Mouse (Mus musculus): ENCODE measurements around the gene Pla2g2d.
"Not testable (repeated sequence)": the region's sequence is repeated elsewhere in the genome, so short reads cannot be mapped to it uniquely, and the experiment has no call there.

Gene Pla2g2d

GRCm38 (mm10) chr4:138780300-138780699 lies 4.8 kb downstream of the Pla2g2d start:
- DNase-seq (ENCODE audit: low read depth in 1 of 2, low spot score in 2 of 2), result no peak

DNA sequence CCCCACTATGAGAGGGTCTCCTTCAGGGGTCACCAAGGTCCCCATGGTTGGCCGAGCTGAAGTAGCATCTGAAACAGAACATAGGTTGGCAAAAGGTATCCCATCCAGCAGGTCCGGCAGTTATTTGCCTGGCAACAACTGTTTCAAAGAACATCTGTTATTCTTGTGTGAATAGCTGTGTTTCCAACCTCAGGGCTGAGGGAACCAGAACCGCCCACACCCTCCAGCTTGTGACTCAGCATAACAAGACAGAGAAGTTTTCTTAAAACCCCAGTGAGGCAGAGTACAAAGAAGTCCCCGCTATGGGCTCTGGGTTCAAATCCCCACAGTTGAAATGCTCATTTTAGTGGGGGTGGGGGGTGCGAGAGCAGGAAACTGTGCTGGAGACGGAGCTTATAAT lies 6.6 kb downstream of the Pla2g2d start:
- DNase-seq (ENCODE audit: low read depth in 1 of 2, low spot score in 2 of 2), result no peak

DNA sequence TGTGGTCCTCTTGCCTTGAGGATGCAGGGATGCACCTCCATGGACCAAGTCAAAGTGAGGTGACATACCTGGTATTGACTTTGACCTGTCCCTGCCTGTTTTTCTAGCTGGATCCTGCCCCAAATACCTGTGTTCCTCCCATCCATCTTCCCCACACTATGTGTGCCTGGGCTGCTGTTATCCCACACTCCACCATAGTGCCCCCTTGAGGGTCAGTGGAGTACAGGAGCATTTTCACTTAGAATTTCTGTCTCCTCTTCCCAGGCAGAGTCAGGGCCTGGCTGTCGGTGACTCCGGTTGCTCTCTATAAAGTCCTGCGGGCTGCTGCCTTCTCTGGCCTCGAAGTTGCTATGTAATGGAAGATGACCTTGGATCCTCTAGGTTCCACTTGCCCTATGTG lies 10.2 kb downstream of the Pla2g2d start:
- no peak for DNase-seq (ENCODE audit: low read depth in 1 of 2, low spot score in 2 of 2)

DNA sequence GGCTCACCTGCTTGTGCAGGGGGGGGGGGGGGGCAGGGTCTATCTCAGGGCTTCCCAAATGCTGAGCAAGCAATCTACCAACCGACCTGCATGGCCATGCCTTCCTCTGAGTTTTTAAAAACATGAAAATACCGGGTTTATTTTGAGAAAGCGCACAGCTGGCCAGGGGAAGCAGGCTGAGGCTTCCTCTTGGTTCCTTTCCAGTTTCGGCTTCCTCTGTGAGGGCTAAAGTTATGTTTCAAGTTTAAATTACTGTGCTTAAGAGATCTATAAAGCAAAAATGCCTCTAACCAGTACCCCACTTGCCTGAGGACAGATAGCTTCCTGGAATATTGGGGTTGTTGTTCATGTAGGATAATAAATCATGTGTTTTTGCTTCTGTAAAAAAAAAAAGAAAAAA lies 10.6 kb downstream of the Pla2g2d start:
- DNase-seq (ENCODE audit: low read depth in 1 of 2, low spot score in 2 of 2), result no peak

DNA sequence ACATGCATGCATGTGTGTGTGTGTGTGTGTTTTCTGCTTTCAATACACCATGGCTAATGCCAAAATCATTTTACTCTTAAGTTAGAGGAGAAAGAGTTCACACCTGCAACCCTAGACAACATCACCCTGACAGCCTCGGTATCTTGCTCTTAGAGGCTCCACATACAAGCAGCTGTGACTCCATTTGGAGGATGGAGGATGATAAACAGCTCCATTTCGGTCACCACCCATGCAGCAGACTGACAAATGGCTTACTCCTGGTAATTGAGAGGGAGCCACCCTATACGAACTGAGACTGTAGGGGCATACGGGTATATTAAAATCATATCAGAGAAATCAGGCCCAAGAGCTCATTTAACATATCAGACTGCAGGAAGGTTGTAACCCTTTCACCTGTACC lies 12.8 kb downstream of the Pla2g2d start:
- DNase-seq (ENCODE audit: low read depth in 1 of 2, low spot score in 2 of 2), result no peak

DNA sequence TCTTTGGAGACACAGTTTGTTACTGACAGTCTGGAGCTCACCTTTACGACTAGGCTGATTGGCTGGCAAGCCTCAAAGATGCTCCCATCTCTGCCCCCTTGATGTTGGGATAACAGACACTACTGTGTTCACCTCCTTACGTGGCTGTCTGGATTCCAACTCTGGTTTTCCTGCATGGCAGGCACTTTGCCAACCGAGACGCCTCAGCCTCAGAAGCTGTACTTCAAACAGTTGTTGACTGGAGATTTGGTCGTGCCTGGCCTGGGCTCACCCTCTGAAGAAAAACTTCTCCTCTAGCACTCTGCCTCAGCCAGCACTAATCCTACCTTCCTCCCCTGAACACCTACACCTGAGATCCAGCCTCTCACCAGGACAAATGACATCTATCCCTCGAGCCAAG lies 15.9 kb downstream of the Pla2g2d start:
- DNase-seq (ENCODE audit: low read depth in 1 of 2, low spot score in 2 of 2), result no peak

DNA sequence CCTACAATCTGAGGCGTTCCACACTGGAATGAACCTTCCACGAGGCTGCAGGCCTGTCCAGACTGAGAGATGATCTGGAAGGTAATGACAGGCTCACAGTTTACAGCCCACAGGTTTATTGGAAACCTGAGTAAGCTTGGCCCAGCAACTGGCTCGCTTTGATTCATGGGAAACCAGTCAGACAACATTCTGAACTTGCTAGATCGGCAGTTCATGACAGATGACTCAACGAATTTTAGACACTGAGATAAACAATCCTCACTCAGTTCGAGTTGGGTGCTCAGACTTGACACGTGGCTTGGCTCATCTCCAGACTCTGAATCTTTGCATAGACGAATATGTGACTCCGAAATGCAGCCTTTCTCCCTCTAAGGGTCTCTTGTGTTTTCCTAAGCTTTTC lies 17.1 kb downstream of the Pla2g2d start:
- no peak for DNase-seq (ENCODE audit: low read depth in 1 of 2, low spot score in 2 of 2)

- no peak for DNase-seq (ENCODE audit: low read depth in 1 of 2, low spot score in 2 of 2)
Observed at GRCm38 (mm10) chr4:138793276-138793675, 17.7 kb downstream of the Pla2g2d start.

DNA sequence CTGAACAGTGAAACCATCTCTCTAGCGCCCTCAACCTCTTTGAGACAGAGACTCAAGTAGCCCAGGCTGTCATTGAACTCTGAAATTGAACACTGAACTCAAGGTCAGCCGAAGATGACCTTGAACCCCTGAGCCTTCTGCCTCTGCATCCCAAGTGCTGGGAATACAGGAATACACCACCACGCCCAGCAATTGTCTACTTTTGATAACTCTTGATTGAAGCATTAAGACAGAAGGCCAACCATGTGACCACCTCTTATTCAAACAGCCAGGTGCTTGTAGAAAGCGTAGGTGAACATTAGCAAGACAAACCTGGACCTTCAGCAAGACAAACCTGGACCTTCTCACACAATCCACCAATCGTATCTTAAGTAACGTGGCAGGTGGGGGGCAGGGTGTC lies 18.8 kb downstream of the Pla2g2d start:
- no peak for DNase-seq (ENCODE audit: low read depth in 1 of 2, low spot score in 2 of 2)

DNA sequence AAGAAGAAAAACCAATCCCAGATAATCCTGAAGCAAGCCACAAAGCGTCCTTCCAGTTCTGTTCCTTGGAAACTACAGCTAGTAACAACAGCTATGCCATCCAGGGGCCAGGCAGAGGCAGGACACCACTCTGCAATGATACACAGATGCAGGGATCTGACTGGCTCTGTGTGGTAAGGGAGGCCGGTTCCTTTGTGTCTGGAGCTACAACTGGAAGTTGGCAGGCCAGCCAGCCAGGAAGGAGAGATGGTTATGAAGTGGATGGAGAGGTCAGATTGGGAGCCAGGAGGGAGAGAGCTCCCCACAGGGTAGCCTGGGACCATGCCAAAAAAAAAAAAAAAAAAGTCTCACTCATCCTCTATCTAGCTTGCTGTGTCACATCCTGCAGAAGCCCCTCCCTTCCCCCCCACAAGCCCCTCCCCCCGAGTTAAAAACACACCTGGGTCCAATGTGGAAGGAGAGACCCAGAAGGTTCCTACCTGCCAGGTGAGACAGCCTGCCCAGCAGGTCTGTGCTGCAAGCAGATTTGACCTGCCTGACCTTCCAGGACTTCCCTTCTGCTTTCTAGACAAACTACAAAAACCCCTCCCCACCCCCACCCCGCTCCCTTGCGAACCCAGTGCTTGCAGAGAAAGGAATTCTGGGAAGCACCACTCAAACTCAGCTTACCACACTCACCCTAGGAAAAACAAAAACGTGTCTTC lies 21.1 kb downstream of the Pla2g2d start:
- no peak for DNase-seq (ENCODE audit: low read depth in 1 of 2, low spot score in 2 of 2)

DNA sequence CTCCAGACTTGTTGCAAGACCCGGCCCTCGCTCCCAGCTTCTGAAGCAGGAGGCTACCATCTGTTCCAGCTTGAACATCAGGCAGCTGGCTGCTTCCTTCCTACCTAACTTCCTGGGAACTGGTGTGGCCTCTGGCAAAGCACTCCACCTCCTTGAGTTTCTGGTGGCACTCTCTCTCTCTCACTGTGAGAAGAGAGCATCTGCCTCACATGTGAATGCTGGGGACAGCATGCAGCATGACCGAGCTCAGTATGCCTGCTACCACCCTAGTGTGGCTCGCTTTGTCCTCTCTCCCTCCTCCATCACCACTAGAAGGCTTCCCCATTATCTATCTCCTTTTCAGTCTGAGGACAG lies 21.7 kb downstream of the Pla2g2d start:
- no peak for DNase-seq (ENCODE audit: low read depth in 1 of 2, low spot score in 2 of 2)

- no peak for DNase-seq (ENCODE audit: low read depth in 1 of 2, low spot score in 2 of 2)
Observed at GRCm38 (mm10) chr4:138800134-138800744, 24.7 kb downstream of the Pla2g2d start.

DNA sequence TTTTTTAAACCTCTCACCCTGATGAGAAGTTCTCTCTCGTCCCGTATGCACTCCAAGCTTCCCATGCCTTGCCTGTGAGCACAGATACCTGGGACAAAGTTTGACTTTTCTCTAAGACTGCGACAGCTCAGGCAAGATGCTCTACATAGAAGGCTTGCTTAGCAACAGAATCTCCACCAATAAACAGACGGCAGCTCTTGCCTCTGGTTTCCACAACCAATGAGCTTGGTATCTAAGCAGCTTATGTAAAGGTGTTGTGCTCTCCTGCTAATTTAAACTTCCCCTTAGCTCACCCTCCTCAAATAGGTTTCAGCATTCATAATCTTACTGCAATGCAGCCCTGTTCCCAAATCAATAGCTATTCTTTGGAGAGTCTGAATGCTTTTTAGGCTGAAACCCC lies 26.1 kb downstream of the Pla2g2d start:
- DNase-seq (ENCODE audit: low read depth in 1 of 2, low spot score in 2 of 2), result no peak

DNA sequence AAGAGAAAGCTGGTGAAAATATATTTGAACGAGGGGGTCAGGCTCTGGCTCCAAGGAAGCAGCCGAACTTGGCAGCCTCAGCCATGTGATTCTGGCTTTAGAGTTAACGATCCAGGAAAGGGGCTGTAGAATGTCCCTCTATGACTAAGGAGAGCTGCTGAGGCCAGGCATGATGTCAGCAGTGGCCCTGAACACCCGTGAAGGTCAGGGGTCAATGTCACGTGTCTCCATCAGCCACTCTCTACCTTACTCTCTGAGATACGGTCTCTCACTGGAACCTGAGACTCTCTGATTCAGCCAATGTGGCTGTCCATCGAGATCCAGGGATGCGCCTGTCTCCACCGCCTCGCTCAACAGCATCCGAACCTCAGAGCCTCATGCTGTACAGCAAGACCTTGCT lies 27.4 kb downstream of the Pla2g2d start:
- DNase-seq (ENCODE audit: low read depth in 1 of 2, low spot score in 2 of 2), result no peak

GRCm38 (mm10) chr4:138805248-138805647 lies 29.7 kb downstream of the Pla2g2d start:
- DNase-seq (ENCODE audit: low read depth in 1 of 2, low spot score in 2 of 2), result no peak

DNA sequence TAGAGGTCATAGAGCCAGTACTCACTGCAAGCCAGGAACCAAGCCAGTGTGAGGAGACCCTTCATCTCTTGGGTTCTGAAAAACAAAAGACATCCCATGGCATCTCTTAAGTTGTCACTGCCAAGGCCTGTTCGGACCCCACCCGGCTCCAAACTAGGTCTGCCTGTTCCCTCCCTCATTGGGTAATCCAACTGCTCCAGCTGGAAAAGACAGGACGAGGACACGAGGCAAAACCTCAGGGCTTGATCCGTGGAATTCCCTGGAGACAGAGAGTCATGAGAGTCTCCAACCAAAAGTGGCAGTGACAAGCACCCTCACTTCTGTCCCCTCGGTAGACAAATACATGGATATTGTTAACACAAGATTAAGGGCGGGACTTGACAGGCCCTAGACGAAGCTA lies 30.6 kb downstream of the Pla2g2d start:
- no peak for DNase-seq (ENCODE audit: low read depth in 1 of 2, low spot score in 2 of 2)

DNA sequence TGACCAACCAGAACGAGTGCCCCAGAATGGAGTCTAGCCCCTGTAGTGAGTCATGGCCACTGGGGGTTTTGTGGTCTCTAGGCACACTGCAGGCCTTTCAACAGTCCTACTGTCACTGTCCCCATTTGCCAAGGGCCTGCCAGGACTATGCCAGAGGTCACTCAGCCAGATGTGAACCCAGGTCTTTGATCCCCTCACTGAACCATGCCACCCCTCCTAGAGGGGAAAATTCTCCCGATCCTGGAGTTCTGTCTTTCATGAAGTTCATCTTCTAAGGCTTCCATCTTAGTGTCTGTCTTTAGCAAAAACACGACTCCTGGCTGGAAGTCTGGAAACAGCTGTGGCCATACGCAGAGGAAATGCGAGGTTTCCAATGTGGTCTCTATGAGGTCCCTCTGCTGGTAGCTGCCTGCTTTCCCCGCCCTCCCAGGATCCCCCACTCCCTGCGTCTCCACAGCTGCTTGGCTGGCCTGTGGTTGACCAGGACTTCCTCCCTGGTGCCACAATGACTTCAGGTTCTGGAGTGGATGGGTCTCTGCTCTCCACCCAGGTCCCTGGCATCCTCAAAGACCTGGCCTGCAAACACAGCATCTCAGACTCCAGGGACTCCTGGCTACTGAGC lies 31.5 kb downstream of the Pla2g2d start:
- no peak for DNase-seq (ENCODE audit: low read depth in 1 of 2, low spot score in 2 of 2)

- no peak for DNase-seq (ENCODE audit: low read depth in 1 of 2, low spot score in 2 of 2)
Observed at GRCm38 (mm10) chr4:138816166-138816565, 40.6 kb downstream of the Pla2g2d start.

DNA sequence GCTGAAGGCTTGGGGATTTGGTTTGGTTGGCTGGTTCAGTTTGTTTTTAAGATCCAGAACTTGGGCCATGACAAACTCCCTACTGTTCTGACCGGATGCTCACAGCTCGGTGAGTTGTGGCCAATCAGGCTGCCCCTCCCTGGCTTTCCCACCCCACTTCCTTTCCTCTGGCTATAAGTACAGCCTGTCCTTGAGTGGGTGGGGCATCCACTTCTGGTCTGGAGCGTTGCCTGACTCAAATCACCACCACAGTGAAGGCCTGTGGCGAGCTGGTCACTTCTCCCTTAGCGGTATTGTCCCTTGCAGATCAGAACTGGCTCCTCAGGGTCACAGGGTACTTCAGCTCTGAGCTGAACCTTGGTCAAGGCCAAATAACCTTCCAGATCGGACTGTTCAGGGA lies 42.2 kb downstream of the Pla2g2d start:
- no peak for DNase-seq (ENCODE audit: low read depth in 1 of 2, low spot score in 2 of 2)

GRCm38 (mm10) chr4:138819101-138819500 lies 43.6 kb downstream of the Pla2g2d start:
- DNase-seq (ENCODE audit: low read depth in 1 of 2, low spot score in 2 of 2), result no peak

- DNase-seq (ENCODE audit: low read depth in 1 of 2, low spot score in 2 of 2), result no peak
Observed at GRCm38 (mm10) chr4:138821036-138821435, 45.5 kb downstream of the Pla2g2d start.

- DNase-seq (ENCODE audit: low read depth in 1 of 2, low spot score in 2 of 2), result not testable (repeated sequence)
Observed at GRCm38 (mm10) chr4:138824161-138824560, 48.6 kb downstream of the Pla2g2d start.

GRCm38 (mm10) chr4:138824660-138825059 lies 49.1 kb downstream of the Pla2g2d start:
- DNase-seq (ENCODE audit: low read depth in 1 of 2, low spot score in 2 of 2), result no peak
